Mouse (Mus musculus): ENCODE measurements around the gene Grtp1. TPM values are rescaled to one million over a fixed set of nuclear protein-coding genes. Genes with fewer than 3 reads are reported as not detected.

Grtp1 gene
- total RNA-seq, 2 experiments from 2014 or later, result 6.2 to 8.4 TPM

DNA sequence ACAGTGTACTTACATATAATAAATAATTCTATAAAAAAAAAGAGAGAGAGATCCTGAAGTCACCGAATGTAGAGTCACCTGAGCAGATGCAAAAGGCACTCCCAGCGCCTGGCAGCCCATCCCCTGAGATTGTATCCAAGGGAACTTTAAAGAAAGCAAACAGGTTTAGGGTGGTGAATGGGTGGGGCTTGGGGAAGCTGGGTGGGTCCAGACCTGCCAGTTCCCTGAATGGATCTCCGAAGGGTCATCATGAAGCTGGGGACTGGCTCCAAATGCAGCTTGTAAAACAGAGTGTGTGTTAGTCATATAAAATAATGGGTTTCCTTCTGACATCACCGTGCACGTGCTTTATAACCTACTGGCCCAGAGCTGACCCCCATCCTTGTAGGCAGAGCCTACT, 5.9 kb upstream of the Grtp1 start:
- DNase-seq (ENCODE audit: low spot score in 2 of 2), result no peak

DNA sequence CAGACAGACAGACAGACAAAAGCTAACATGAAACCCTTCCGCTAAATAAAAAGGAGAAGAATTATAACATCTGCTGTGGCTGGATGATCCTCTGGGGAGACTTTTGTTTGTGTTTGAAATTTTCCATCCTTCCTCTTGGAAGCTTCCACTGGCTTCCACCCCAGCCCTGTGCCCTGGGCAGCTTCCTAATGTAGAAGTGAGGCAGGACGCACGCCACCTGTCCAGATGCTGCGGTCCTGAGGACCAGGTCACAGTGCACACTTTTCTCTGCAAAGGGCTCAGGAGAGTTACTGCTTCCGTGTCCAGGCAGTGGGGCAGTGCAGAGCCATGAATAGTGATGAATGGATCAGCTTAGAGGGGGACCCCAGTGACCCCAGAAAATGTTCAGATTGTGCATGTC, 4.9 kb upstream of the Grtp1 start:
- no peak for DNase-seq (ENCODE audit: low spot score in 2 of 2)

DNA sequence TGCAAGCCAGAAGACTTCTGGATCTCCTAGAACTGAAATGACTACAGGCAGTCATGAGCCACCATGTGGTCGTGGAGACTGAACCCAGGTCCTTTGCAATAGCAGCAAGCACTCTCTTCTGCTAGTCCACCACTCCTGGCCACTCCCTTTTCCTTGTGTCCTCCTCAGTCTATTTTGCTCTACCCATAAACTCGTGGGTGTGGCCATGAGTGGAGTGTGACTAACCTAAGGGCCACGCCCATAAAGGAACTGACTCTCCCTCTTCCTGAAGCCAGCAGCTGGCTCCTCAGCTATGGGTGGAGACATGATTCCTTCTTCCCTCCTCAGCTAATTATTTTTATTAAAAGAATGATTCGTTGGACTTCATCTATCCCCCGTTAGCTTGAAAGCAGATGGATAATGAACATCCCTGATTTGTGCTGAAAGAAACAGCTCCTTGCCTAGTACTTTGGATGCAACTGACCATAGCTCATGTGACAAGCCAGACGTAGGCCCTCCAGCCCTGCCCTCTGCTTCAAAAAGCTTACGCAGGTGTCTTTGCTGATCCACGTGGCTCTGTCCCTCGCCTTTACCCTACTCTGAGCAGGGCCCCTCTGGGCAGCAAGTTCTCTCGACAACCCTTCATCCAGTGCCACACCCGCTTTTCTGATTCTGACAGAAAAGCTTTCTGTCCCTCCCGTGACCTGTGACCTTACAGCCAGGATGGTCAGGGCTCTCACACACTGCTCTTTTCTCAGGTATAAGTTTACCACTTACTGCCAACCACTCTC, 4.1 kb upstream of the Grtp1 start:
- no peak for DNase-seq (ENCODE audit: low spot score in 2 of 2)

DNA sequence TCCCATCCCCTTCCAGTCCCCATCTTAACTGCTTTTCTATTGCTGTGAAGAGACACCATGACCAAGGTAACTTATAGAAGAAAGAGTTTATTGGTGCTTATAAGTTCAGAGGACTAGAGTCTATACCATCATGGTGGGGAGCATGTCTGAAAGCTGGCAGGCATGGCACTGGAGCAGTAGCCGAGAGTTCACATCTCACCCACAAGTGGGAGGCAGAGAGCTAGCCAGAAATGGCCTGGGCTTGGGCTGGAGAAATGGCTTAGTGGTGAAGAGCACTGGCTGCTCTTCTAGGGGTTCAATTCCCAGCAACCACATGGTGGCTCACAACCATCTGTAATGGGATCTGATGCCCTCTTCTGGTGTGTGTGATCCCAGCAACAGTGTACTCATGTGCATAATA, 3.1 kb upstream of the Grtp1 start:
- DNase-seq (ENCODE audit: low spot score in 2 of 2), result no peak

DNA sequence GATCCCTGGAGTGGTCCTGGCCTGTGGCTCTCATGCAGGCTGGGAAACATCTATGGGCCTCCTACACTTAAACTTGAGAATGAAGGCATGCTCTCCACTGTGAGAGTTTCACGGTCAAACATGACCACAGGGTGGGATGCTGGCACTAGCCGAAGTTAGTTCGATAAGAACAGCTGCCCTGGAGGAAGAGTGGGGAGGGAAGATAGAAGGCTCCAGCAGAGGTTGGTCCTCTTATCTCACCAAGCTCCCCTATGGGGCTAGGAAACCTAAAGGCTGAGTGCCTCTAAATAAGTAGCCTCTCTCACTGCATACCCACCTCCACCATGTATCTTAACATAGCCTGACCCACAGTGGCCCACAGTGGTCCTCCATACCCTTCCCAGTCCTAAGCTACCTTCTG, 2.4 kb upstream of the Grtp1 start:
- no peak for DNase-seq (ENCODE audit: low spot score in 2 of 2)

DNA sequence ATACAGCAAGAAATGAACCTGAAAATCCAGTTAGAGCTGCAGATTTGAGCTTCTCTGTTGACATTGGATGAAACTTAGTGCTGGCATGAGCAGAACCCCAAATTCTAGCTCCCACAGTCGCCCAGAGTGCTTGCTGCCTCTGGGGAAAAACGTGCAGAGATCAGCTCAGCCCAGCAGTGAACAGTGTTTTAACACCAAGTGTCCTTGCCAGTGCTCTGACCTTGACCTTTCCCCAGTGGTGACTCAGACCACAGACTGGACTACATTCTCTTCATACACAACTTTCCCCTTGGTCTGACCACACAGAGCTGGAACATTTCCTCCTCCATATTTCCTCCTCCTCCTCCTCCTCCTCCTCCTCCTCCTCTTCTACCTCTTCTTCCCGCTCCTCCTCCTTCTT, 1.6 kb upstream of the Grtp1 start:
- no peak for DNase-seq (ENCODE audit: low spot score in 2 of 2)

DNA sequence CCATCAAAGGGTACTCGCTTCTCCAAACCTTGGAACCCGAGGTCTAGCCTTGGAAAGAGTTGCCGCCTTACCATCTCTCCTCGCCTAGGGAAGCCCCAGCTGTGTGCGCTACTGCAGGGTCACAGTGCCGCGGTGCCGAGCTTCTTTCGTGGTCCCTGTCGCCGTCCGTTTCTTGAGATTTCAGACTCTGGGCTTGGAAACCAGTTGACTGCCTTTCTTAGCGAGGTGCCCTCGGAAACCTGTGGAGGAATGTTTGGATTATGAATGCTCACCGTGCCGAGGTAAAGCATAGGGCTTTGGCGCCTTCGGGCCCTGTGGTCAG, 554 bp upstream of the Grtp1 start:
- no peak for DNase-seq (ENCODE audit: low spot score in 2 of 2)

DNA sequence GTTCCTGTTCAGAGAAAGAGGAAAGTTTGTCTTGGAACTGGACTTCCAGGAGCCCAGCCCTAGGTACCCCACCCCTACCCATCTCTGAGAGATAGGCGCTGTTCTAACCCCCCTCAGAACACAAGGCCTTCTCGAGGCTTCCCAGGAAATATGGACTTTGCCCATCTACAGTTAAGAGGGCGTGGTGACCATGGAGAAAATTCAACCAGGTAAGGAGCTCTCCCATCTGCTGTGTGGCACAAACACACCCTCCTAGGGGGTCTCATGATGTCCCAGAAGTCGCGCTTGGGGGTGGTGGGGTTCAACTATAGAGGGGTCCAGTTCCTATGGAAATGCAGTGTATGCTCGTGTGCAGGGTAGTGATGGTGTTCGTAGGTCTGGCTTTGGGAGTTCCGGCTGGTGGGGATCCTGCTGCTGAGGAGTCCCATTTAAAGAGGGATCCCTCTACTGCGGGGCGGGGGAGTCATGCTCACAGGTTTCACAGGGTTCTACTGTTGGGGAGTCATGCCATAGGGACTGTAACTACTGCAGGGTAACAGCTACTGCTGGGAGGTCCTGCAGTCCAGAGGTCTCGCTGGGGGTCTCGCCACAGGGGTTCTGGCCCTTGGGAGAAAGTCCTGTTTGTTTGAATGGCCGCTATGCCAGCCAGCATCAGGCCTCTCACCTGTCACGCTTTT, 897 bp downstream of the Grtp1 start:
- DNase-seq (ENCODE audit: low spot score in 2 of 2), result no peak

DNA sequence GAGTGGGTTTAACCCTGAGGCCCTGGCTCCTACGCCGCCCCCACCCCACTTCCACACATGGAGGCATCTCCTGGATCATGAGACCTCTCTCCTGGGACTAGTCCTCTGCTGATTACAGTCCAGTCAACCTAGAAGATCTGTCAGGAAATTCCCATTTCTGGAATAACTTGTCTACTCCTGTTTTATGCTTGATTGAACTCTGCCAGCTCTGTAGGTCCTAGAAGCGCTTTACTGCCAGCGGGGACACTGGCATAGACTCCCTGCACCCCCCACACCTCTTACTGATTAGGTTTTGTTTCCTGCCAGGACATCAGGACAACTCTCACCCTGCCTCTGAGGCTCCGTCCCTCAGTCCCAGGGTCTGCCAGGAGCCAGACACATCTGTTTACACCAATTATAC, 2.9 kb downstream of the Grtp1 start:
- no peak for DNase-seq (ENCODE audit: low spot score in 2 of 2)

DNA sequence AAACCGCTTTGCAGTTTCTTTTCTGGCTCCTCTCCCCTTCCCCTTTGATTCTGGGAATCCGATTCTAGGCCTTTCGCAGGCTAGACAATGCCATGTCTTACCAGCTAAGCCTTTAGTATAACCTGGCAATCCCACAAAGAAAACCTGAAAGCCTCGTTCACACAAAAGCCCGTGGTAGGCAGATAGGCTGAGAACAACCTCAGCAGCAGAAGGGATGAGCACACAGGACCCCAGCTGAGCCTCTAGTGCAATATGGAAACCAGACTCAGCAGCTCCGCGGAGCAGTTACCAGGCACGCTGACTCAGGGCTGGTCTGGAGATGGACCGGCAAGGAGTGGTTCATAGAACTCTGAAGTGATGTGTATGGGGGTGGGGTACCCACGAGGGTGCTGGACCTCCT, 5.6 kb downstream of the Grtp1 start:
- no peak for DNase-seq (ENCODE audit: low spot score in 2 of 2)

DNA sequence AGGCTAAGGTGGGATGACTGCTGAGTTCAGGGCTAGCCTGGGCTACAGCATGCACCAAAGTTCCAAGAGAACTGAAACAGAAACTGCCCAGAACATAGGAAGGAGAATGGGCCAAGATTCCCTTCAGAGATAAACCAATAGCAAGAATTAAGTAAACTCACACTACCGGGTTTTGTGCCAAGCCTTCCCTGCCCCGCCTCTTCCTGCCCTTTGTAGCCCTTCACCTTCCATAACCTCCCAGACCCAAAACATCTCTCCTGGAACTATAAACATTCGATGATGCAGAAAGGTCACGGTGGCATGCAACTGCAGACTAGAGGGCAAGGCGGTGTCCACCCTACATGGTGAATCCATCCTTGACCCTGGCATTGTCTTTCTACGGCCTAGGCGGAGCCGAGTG, 10.2 kb downstream of the Grtp1 start:
- no peak for DNase-seq (ENCODE audit: low spot score in 2 of 2)

DNA sequence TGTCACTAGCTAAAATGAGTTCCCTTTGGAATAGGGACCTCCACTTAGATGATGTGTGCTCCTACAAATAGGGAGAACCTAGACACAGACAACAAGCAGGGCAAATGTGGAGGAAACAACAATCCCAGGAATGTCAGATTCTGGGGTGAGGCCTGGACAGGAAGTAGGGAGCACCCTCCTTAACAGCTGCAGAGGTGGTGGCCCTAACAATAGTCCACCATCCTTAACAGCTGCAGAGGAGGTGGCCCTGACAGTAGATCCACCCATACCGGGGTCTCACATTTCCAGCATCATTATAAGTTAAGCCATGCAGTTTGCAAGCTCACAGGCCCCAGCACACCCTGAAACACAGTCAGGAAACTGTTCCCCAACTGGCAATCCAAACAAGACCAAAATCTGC, 11.6 kb downstream of the Grtp1 start:
- DNase-seq (ENCODE audit: low spot score in 2 of 2), result no peak

DNA sequence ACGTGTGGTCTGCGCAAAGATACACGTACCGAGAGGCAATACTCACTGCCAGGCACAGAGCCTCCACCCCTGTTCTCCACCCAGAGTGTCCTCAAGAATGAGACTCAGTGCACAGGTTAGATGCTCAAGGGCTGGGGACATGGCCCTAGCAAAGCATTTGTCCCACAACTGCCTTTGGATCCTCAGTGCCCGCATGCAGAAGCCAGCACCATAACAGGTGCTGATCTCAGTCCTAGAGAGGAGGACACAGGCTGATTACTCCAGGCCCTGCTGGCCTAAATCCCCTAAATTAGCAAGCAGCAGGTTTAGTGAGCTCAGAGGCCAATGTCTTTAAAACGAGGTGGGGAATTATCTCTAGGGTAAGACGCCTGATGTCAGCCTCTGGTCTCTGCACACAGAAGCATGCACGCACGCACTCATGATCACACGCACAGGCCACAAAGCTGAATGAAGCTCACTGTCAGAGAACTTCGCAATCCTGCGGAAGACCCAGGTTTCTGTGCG, 12.3 kb downstream of the Grtp1 start:
- no peak for DNase-seq (ENCODE audit: low spot score in 2 of 2)

DNA sequence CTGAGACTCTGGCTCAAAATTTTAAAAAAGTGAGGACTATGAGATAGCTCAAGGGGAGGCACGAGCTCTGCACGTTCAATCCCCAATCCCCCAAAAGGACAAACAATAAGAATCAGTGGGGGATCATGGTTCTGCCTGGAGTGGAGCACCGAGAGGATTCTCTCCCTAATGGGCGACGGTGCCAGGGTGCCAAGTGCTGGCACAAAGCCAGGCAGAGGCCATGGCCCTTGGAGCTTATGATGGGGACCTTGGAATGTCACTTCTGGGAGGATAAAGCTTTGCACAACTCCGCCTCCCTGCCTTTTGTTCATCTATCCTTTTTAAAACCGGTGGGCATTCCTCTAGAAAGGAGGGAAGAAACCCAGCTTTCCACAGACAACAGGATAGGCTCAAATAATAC, 12.8 kb downstream of the Grtp1 start:
- DNase-seq (ENCODE audit: low spot score in 2 of 2), result no peak

DNA sequence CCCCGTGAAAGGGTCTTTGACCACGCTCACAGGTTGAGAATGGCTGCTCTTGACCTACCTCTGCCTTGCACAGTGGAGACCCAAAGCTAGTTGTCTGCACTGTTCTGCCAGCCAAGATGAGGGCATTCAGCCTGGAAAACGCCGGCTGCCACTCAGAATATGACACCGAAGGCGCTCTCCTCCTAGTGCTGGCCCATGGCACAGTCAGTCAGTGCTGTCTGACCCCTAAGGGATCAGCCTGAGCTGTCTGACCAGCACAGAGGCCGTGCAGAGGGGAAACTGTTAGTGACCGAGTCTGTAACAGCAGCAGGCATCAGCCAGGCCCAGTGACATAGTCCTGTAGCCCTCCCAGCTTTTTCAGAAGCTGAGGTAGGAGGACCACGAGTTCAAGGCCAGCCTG, 13.2 kb downstream of the Grtp1 start:
- no peak for DNase-seq (ENCODE audit: low spot score in 2 of 2)

DNA sequence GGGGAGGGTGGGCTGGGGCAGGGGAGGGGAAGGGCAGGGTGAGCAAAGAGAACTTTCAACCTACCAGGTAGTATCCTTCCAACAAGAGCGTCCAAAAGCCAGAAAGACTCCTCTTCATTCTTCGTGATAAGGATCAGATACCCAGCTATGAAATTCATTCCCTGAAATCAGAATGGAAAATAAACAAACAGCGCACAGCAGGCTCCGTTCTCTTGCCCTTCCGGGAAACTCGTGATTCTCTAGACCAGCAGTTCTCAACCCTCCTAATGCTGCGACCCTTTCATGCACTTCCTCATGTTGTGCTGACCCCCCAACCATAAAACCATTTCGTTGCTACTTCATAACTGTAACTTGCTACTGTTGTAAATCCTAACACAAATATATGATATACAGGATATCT, 13.6 kb downstream of the Grtp1 start:
- DNase-seq (ENCODE audit: low spot score in 2 of 2), result no peak

DNA sequence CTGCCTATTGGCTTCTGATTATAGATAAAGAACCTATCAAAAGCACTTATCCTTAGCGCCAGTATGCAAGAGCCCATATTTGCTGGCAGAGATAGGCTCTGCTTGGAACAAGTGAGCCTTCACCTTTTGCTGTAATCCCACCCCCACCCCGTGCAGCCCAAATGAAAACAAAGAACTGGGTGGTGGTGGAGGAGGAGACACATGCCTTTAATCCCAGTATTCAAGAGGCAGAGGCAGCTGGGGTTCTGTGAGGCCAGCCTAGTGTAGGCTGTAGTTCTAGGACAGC, 18.8 kb downstream of the Grtp1 start:
- DNase-seq (ENCODE audit: low spot score in 2 of 2), result no peak

DNA sequence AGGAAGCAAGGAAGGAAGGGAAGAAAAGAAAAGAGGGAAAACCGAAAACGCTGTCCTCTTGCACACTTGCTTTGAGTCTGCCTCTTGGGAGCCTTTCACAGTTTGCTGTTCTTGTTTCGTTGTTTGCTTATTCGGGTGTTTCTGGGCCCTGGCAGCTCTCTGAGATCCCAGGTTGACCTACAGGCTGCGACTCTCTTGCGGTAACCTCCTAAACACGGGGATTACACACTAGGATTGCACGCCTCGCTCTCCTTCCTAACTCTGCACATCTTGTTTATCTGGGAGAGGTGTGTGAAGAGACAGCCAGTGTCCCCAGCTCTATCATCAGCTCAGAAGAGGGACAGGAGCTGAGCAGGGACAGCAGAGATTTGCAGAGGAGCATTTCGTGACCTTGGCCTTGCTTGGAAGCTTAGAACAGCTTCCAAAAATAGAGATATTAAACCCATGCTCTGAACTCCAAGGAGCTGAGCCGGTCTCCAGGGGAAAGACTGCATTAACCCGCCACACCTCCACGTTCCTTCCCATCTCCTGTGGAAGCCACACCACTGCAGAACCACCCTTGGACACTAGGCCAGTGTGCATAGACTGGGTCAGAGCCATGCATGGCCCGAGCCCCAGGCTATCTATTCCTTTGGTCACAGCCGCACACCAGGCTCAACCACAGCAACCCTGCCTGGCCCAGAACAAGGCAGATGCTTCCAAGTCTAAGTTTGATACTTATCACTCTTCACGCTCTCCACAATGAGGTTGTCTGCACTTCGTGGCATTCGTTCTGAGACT, 19.3 kb downstream of the Grtp1 start:
- no peak for DNase-seq (ENCODE audit: low spot score in 2 of 2)

DNA sequence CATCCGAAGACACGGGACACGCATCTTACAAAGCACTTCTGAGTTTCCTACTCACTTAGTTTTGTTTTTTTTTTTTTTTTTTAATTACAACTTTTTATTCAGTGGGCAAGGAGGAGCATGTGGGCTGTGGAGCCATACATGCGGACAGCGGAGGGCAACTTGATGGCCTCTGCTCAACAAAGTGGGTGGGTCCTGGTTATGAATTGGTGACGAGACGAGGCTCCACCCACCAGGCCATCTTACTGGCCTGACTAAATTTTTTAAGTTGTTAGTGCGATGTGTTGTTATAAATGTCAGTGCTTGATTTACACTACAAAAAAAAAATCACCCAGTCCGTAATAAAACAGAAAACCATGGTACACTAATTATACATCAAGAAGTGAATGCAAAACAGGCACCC, 20.0 kb downstream of the Grtp1 start:
- no peak for DNase-seq (ENCODE audit: low spot score in 2 of 2)

DNA sequence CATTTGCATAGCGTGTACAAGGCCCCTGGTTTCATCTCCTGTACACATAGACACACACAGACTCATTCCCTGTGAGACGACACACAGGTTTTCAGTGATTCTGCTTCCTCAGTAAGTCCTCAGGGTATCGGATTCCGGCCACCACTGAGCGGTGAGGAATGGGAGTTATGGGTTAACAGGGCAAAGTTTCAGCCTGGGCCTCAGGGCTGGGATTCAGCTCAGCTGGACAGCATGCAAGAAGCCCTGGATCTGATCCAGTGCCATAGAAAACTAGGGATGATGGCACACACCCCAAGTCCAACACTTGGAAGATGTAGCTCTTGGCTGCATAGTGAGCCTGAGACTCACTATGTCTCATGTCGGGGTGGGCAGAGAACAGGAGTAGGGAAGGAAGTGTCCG, 20.5 kb downstream of the Grtp1 start:
- no peak for DNase-seq (ENCODE audit: low spot score in 2 of 2)

DNA sequence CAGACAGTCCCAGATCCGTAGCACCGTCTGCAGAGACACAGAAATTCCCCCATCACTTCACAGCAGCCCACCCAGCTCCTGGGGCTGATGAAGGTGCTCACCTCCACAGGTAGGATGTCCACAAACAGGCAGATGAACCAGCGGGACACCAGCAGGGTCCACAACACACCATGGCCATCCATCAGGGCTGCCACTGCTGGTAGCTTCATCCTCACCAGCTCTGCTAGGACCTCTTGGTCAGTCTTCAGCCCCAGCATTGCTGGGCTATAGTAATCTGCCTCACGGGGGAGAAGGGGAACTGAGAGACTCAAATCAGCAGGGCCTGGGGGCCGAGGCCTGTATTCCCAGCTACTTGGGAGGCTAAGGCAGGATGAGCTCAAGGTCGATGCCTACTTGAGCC, 20.9 kb downstream of the Grtp1 start:
- DNase-seq (ENCODE audit: low spot score in 2 of 2), result no peak

DNA sequence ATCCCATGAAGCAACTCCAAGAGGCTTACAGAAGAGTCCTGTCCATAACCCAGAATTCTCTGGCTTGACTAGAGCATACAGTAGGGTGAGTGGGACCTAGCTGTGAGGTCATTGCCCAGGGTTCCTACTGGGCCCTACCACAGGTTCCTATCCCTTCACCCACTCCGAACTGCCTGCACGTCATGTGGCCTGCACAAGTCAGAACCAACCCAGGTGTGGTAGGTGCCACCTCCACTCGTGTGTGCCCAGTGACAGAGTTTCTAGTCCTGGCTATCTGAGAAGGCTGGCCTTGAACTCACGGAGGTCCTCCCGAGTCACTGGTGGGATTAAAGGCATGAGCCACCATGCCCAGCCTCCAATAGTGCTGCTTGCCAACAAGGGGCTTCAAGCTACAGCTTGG, 22.3 kb downstream of the Grtp1 start:
- DNase-seq (ENCODE audit: low spot score in 2 of 2), result no peak
